Mouse (Mus musculus) MEL (cell line): ENCODE results near the gene Hexim2. TPM values are rescaled to one million over a fixed set of nuclear protein-coding genes. Genes with fewer than 3 reads are reported as not detected.
A peak's percentile ranks its signal among the peaks of the same experiment; 100 is the strongest.

ENCODE experiments used
- DNase-seq: peaks from one replicate; pipeline ENCODE4 v3.0.0; 2011; ENCODE audit warnings: low read depth, low spot score
- H3K27ac ChIP-seq: 2 replicates; pipeline ENCODE4 v1.5.1; 2012; ENCODE audit warnings: low read depth, mild to moderate bottlenecking, control low read depth, low read length, moderate library complexity; ENCODE audit not compliant: control insufficient read depth
- H3K27me3 ChIP-seq, 2 experiments: fragments of 150-350 bp in 1 of 2; sonication (generic) in 1 of 2; 2 replicates each; pipeline ENCODE4 v1.6.1; 2012; ENCODE audit warnings: low read length in 2 of 2, mild to moderate bottlenecking in 2 of 2, improper control_type of control experiment in 1 of 2, moderate library complexity in 1 of 2; ENCODE audit not compliant: insufficient read depth in 2 of 2, control insufficient read depth in 1 of 2
- H3K36me3 ChIP-seq, 2 experiments: 2 replicates each; pipeline ENCODE4 v1.6.1; 2012 to 2014; ENCODE audit warnings: low read length in 2 of 2, improper control_type of control experiment in 1 of 2, inconsistent platforms in 1 of 2, mild to moderate bottlenecking in 1 of 2; ENCODE audit not compliant: insufficient read depth in 2 of 2, control insufficient read depth in 1 of 2
- H3K4me1 ChIP-seq, 2 experiments: fragments of 150-350 bp in 1 of 2; sonication (generic) in 1 of 2; 2 replicates each; pipeline ENCODE4 v1.6.1; 2012; ENCODE audit warnings: low read length in 2 of 2, improper control_type of control experiment in 1 of 2, mild to moderate bottlenecking in 1 of 2; ENCODE audit not compliant: insufficient read depth in 2 of 2, control insufficient read depth in 1 of 2
- H3K4me3 ChIP-seq, 2 experiments: fragments of 150-350 bp in 1 of 2; sonication (generic) in 1 of 2; 2 replicates each; pipeline ENCODE4 v1.5.1; 2012; ENCODE audit warnings: low read depth in 2 of 2, low read length in 2 of 2, mild to moderate bottlenecking in 2 of 2, moderate library complexity in 2 of 2, control low read depth in 1 of 2, improper control_type of control experiment in 1 of 2; ENCODE audit not compliant: control insufficient read depth in 1 of 2, insufficient read depth in 1 of 2
- H3K79me2 ChIP-seq: 2 replicates; pipeline ENCODE4 v1.6.1; 2012; ENCODE audit warnings: mild to moderate bottlenecking, low read length, moderate library complexity; ENCODE audit not compliant: control insufficient read depth, poor library complexity, insufficient read depth
- H3K9ac ChIP-seq: 2 replicates; pipeline ENCODE4 v1.6.1; 2012; ENCODE audit warnings: low read depth, mild to moderate bottlenecking, control low read depth, low read length, moderate library complexity; ENCODE audit not compliant: control insufficient read depth, poor library complexity, severe bottlenecking
- H3K9me3 ChIP-seq: fragments of 150-350 bp; sonication (generic); replicated peaks from 2 replicates; pipeline ENCODE4 v1.6.1; 2012; ENCODE audit warnings: mild to moderate bottlenecking, low read length, improper control_type of control experiment, moderate library complexity; ENCODE audit not compliant: insufficient read depth
- CTCF ChIP-seq, 3 experiments: IDR thresholded peaks in 2 of 3; conservative IDR thresholded peaks in 1 of 3; 2 replicates each; pipeline ENCODE4 v1.5.1; 2011 to 2012; ENCODE audit warnings: low read length in 3 of 3, low read depth in 2 of 3, mild to moderate bottlenecking in 2 of 3, improper control_type of control experiment in 1 of 3, inconsistent platforms in 1 of 3, mixed read lengths in 1 of 3, moderate library complexity in 1 of 3; ENCODE audit not compliant: control insufficient read depth in 1 of 3, insufficient read depth in 1 of 3, poor library complexity in 1 of 3, severe bottlenecking in 1 of 3
- GABPA ChIP-seq: IDR thresholded peaks from 2 replicates; pipeline ENCODE4 v1.6.1; 2012; ENCODE audit warnings: low read depth, mild to moderate bottlenecking, inconsistent platforms, low read length, improper control_type of control experiment, moderate library complexity
- MAZ ChIP-seq: IDR thresholded peaks from 2 replicates; pipeline ENCODE4 v1.6.1; 2012; ENCODE audit warnings: low read depth, mild to moderate bottlenecking, inconsistent platforms, low read length, improper control_type of control experiment
- MEF2A ChIP-seq: IDR thresholded peaks from 2 replicates; pipeline ENCODE4 v1.6.1; 2014; ENCODE audit warnings: low read depth, mild to moderate bottlenecking, inconsistent platforms, low read length, improper control_type of control experiment; ENCODE audit not compliant: poor library complexity, insufficient replicate concordance, severe bottlenecking; ENCODE audit errors: extremely low read depth
- MXI1 ChIP-seq: IDR thresholded peaks from 2 replicates; pipeline ENCODE4 v1.6.1; 2011; ENCODE audit warnings: mild to moderate bottlenecking, low read depth, low read length, improper control_type of control experiment
- MYC ChIP-seq: IDR thresholded peaks from 2 replicates; pipeline ENCODE4 v1.6.1; 2011; ENCODE audit warnings: low read depth, mild to moderate bottlenecking, low read length, improper control_type of control experiment, moderate library complexity
- RAD21 ChIP-seq: IDR thresholded peaks from 2 replicates; pipeline ENCODE4 v1.6.1; 2011; ENCODE audit warnings: mild to moderate bottlenecking, low read depth, low read length, improper control_type of control experiment
- SMC3 ChIP-seq: IDR thresholded peaks from 2 replicates; pipeline ENCODE4 v1.6.1; 2011; ENCODE audit warnings: low read depth, low read length, improper control_type of control experiment
- TAL1 ChIP-seq: IDR thresholded peaks from 2 replicates; pipeline ENCODE4 v1.6.1; 2012; ENCODE audit warnings: mild to moderate bottlenecking, inconsistent platforms, low read length, moderate library complexity, mixed read lengths
- TBP ChIP-seq: IDR thresholded peaks from 2 replicates; pipeline ENCODE4 v1.8.0; 2011; ENCODE audit warnings: low read depth, low read length, improper control_type of control experiment
- ZC3H11A ChIP-seq: IDR thresholded peaks from 2 replicates; pipeline ENCODE4 v1.6.1; 2012; ENCODE audit warnings: low read depth, mild to moderate bottlenecking, inconsistent platforms, low read length, improper control_type of control experiment
- polyA plus RNA-seq, 2 experiments: library from polyadenylated mRNA; stranded (reverse) in 1 of 2; unstranded in 1 of 2; fragments of >175 nt in 1 of 2; fragments of >200 nt in 1 of 2; gene quantifications; 2 replicates each; pipeline versions ENCODE4 v1.2.1 to v1.2.4; 2012; ENCODE audit warnings: low replicate concordance in 2 of 2, low read depth in 1 of 2; ENCODE audit not compliant: insufficient read length in 2 of 2, insufficient read depth in 1 of 2, missing spikeins in 1 of 2
- total RNA-seq: library from RNA; depleted of rRNA; stranded (reverse); fragments of 300-350 nt; gene quantifications from 2 replicates; pipeline ENCODE4 v1.2.3, GENCODE M21; 2012

Hexim2 gene
- total and polyA plus RNA-seq, 3 experiments: 12.3 to 12.5 TPM; not detected in 1

DNA sequence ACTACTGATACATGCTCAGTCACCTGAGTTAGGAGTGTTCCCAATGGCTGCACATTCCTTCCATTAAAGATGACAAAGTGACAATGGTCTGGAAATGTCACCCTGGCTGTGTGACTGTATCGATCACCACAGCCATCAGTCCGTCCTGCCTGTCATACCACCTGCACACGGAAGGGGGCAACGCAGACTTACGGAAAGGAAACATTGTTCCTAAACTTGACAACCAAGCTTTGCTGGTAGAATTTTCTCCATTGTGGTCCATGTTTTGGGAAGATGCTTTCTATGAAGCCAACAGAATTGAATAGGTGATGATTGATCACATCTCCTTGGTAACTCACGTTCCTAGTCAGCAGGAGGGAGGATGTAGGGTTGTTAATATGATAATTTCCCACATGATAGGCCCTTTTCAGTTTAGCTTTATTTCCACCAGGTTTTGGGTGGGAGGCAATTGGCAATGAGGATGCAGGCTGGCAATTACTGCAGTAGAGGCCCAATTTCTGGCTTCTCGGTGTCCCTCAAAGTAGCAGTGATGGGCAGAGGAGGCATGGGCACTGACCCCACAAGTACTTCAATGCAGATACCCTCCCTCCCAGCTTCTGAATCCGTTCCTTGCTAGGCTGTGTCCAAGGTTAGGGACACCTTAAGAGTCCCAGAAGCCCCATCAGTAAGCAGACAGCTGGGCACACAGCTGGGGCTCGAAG lies 36.6 kb downstream of the Hexim2 start:
- peaks cover 2 to 8% of the 10 kb centered on the region in 2 experiments; a peak in 2 of 4 replicates for H3K4me1 ChIP-seq
- H3K27me3 ChIP-seq: peaks cover 3 to 12% of the 10 kb centered on the region in 2 experiments; a peak in 3 of 4 replicates
- no peak overlapping the region for H3K4me3 ChIP-seq
- no peaks in the 10 kb centered on the region; the same call in 1 of the 2 replicates for H3K79me2 ChIP-seq
- no peaks in the 10 kb centered on the region for H3K9me3 ChIP-seq
- peak; percentile 99 for TF ChIP-seq RAD21
- no peak for TF ChIP-seq TAL1
- no peak for TF ChIP-seq MEF2A
- TF ChIP-seq CTCF (IDR thresholded peaks at IDR 0.05 in 2 of 3, conservative IDR thresholded peaks at IDR 0.05 in 1 of 3; ENCODE audit: control insufficient read depth in 1 of 3, insufficient read depth in 1 of 3, low read depth in 2 of 3, low read length in 3 of 3, poor library complexity in 1 of 3, severe bottlenecking in 1 of 3): peak; percentile 84 to 99 (median 98)
- peak; percentile 95 for TF ChIP-seq SMC3
- TF ChIP-seq ZC3H11A: peak; percentile 96
- TF ChIP-seq, all 39 proteins: peak for 4
- peak; percentile 75 for DNase-seq
- Histone ChIP-seq H3K9ac (no peak overlapping the region), H3K27ac (no peak overlapping the region), H3K36me3 (no peaks in the 10 kb centered on the region; a peak in 1 of 4 replicates)

DNA sequence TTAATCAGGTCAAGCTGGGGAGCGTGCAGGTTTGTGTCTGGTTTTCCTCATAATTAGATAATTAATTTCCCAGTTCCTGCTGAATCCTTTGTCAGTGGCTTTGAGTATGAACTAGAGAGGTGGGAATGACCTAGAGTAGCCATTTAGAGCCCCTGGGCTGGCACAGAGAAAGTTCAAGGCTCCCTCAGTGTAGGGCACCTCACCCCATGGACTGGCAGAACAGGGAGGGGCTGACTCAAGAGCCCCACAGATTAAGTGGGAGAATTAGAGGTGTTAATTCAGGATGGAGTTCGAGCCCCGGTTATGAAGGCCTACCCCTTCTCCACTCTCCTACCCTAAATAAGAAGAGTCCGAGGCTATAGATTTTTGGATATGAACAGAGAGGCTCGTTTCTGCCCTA lies 37.4 kb downstream of the Hexim2 start:
- Histone ChIP-seq H3K79me2 (no peaks in the 10 kb centered on the region; the same call in 1 of the 2 replicates), H3K4me3 (no peak overlapping the region), H3K27ac (no peak overlapping the region), H3K9me3 (no peaks in the 10 kb centered on the region), H3K4me1 (peaks cover 4 to 16% of the 10 kb centered on the region in 2 experiments; a peak in 3 of 4 replicates), H3K27me3 (peaks cover 3 to 12% of the 10 kb centered on the region in 2 experiments; a peak in 3 of 4 replicates), H3K9ac (no peak overlapping the region), H3K36me3 (peaks cover 0 to 5% of the 10 kb centered on the region in 2 experiments; a peak in 2 of 4 replicates)
- TF ChIP-seq MYC: no peak
- no peak for TF ChIP-seq MEF2A
- TF ChIP-seq GABPA: no peak
- no peak for DNase-seq

DNA sequence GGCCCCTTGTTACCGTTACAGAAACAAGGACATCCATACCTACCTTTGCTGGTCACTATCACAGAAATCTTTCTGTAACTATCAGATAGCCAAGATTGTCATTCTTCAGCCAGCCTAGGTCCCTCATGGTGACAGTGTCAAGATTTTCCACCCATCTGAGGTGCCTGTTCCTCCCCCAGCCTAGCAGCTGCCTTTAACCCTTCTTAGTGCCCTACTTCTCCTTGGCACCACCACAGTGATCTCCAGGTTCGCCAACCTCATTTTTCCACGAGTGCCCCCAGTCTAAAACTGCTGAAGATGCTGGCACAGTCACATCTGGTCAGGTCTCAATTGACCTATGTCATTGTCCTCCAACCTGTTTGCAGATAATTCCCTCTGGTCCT lies 37.9 kb downstream of the Hexim2 start:
- H3K9me3 ChIP-seq: no peaks in the 10 kb centered on the region
- TF ChIP-seq MXI1 (no peak), MYC (no peak), TBP (no peak), RAD21 (no peak), MAZ (no peak)
- TF ChIP-seq, all 39 proteins: peak for 0
- Histone ChIP-seq H3K36me3 (peaks cover 0 to 9% of the 10 kb centered on the region in 2 experiments; a peak in 2 of 4 replicates), H3K4me3 (no peak overlapping the region), H3K9ac (no peak overlapping the region), H3K79me2 (no peaks in the 10 kb centered on the region; the same call in 1 of the 2 replicates), H3K4me1 (peaks cover 5 to 21% of the 10 kb centered on the region in 2 experiments; a peak in 3 of 4 replicates), H3K27me3 (peaks cover 3 to 12% of the 10 kb centered on the region in 2 experiments; a peak in 3 of 4 replicates), H3K27ac (no peak overlapping the region)
- no peak for DNase-seq
